Mouse (Mus musculus) lung, postnatal 0 days (tissue): ENCODE measurements around the gene Cilp. TPM values are rescaled to one million over a fixed set of nuclear protein-coding genes. Genes with fewer than 3 reads are reported as not detected.

Source experiments
- ATAC-seq: fragments of 200-750 bp; cut with Nextera tagmentation; 2 replicates; pipeline ENCODE4 v1.8.0; 2017; ENCODE audit warnings: moderate library complexity
- DNase-seq: peaks from one replicate; pipeline ENCODE4 v3.0.0-alpha.2; 2016; ENCODE audit warnings: low spot score
- H3K27ac ChIP-seq: fragments of 300-500 bp; sonication (generic); 2 replicates; pipeline ENCODE4 v1.5.1; 2014; ENCODE audit warnings: antibody characterized with exemption, mild to moderate bottlenecking, low read length, mixed read lengths
- H3K27me3 ChIP-seq: fragments of 300-500 bp; sonication (generic); replicated peaks from 2 replicates; pipeline ENCODE4 v1.6.1; 2014; ENCODE audit warnings: low read length, mixed read lengths; ENCODE audit not compliant: insufficient read depth
- H3K36me3 ChIP-seq: fragments of 300-500 bp; sonication (generic); 2 replicates; pipeline ENCODE4 v1.6.1; 2014; ENCODE audit warnings: low read length, mixed read lengths; ENCODE audit not compliant: insufficient read depth
- H3K4me1 ChIP-seq: fragments of 300-500 bp; sonication (generic); 2 replicates; pipeline ENCODE4 v1.6.1; 2014; ENCODE audit warnings: antibody characterized with exemption, low read depth, low read length, mixed read lengths; ENCODE audit not compliant: insufficient read depth
- H3K4me2 ChIP-seq: fragments of 300-500 bp; sonication (generic); replicated peaks from 2 replicates; pipeline ENCODE4 v1.6.1; 2014; ENCODE audit warnings: low read depth, mild to moderate bottlenecking, low read length, moderate library complexity, mixed read lengths
- H3K4me3 ChIP-seq: fragments of 300-500 bp; sonication (generic); 2 replicates; pipeline ENCODE4 v1.5.1; 2014; ENCODE audit warnings: low read depth, low read length
- H3K9ac ChIP-seq: fragments of 300-500 bp; sonication (generic); replicated peaks from 2 replicates; pipeline ENCODE4 v1.6.1; 2014; ENCODE audit warnings: low read depth, mild to moderate bottlenecking
- H3K9me3 ChIP-seq: fragments of 300-500 bp; sonication (generic); 2 replicates; pipeline ENCODE4 v1.6.1; 2016; ENCODE audit warnings: low read length, mixed read lengths
- CTCF ChIP-seq: IDR thresholded peaks from 2 replicates; pipeline ENCODE4 v1.5.1; 2016; ENCODE audit warnings: antibody characterized with exemption, mild to moderate bottlenecking
- EP300 ChIP-seq: IDR thresholded peaks from 2 replicates; pipeline ENCODE4 v1.6.1; 2016; ENCODE audit warnings: antibody characterized with exemption, mild to moderate bottlenecking, control low read depth
- WGBS: fragments of 180-500 bp; shearing (Covaris S2); extraction: QIAGEN DNeasy Blood & Tissue Kit; methylation state at CpG from one replicate; pipeline ENCODE4 v1.1.7; 2014; 5-methylcytosine and 5-hydroxymethylcytosine counted together
- polyA plus RNA-seq: library from polyadenylated mRNA; unstranded; fragments of >200 nt; fragmentation: Nextera tagmentation; extraction: Ambion mirVana; gene quantifications from 2 replicates; pipeline ENCODE4 v1.2.1, GENCODE M21; 2015

Cilp gene
- polyA plus RNA-seq, 1 experiment from 2014 or later: 0.13 TPM

DNA sequence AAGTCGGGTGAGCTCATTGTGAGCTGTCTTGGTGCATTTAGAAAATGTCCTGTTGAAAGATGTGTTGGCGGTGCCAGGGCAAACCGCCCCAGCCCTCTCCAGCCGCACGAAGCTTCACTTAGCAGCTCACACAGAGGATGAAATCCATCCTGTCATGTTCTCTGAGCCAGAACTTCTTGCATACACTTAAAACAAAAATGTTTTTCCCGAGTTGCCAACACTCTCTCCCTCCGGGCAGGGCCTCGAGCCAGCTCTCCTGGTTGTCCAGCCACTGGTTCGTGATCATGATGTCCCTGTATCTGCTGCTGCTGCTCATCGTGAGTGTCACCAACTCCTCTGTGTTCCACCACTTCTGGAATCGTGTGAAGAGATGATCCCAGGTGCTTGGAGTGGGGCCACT is 27.4 kb upstream of the Cilp start:
- TF ChIP-seq CTCF: no peak
- TF ChIP-seq EP300: no peak
- H3K27ac ChIP-seq: peak overlapping the region; percentile 66

DNA sequence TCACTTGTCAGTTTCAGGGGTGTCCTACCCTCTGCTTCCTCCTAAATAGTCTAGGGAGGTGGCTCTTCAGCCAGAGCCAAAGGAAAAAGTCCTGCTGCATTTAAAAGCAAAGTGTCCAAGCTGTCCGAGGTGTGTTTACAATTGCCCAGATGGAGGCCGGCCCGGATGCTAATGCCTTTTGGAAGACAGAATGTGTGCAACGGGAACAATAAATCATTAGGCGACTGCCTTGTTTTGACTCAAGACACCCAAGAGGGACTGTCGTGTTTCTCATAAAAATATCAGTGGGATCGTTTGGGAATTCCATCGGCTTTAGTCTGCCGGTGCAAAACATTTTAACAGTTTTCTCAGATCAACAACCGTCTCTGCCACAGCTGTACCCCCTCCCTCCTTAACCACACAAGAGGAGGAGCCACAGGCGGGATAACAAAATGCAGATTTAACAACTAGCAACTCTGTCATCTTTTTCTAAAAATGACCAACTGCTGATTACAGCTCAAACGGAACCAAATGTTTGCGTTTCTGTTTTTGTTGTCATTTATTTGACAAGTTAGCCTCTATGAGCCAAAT is 26.7 kb upstream of the Cilp start:
- Histone ChIP-seq H3K9ac (no peak overlapping the region), H3K27me3 (no peaks in the 10 kb centered on the region), H3K27ac (peak overlapping the region; percentile 66), H3K4me3 (no peak overlapping the region; the same call in 1 of the 2 replicates), H3K36me3 (no peaks in the 10 kb centered on the region), H3K4me1 (no peaks in the 10 kb centered on the region; the same call in 1 of the 2 replicates), H3K9me3 (no peaks in the 10 kb centered on the region), H3K4me2 (no peak overlapping the region)
- no peak for TF ChIP-seq CTCF
- TF ChIP-seq EP300: no peak
- peak; percentile 84 for DNase-seq
- ATAC-seq: peak; percentile 76
- WGBS: 37% methylated on average over 13 of the region's 13 CpGs

More for the DNA sequence above, 27.4 kb upstream of the Cilp start:
- ATAC-seq (peak; percentile 53), DNase-seq (peak; percentile 68)
- Histone ChIP-seq H3K9ac (no peak overlapping the region), H3K4me3 (no peak overlapping the region), H3K9me3 (no peaks in the 10 kb centered on the region), H3K4me1 (no peaks in the 10 kb centered on the region), H3K36me3 (no peaks in the 10 kb centered on the region), H3K27me3 (no peaks in the 10 kb centered on the region), H3K4me2 (no peak overlapping the region)
- 51% methylated on average over 11 of the region's 11 CpGs for WGBS

DNA sequence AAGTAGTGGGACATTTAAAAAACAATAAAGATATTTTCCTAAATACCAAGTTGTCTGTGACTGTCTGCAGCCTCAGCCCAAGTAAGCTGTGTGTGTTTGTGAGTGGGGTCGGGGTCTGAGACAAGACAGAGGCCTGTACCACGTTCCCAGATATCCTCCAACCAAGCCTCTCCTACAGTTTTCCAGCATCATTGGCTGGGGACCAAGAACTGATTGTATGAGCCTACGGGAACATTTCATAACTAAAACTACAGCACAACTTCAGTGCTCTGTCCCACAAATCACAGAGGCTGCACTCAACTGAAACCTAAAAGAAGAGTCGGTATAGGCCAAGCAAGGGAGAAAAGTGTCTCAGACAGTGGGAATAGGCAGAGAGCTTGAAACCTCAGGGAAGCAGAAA is 25.8 kb upstream of the Cilp start:
- Histone ChIP-seq H3K9me3 (no peaks in the 10 kb centered on the region), H3K4me1 (no peaks in the 10 kb centered on the region; the same call in 1 of the 2 replicates), H3K4me2 (no peak overlapping the region), H3K27ac (no peak overlapping the region), H3K36me3 (no peaks in the 10 kb centered on the region), H3K9ac (no peak overlapping the region), H3K4me3 (no peak overlapping the region), H3K27me3 (no peaks in the 10 kb centered on the region)
- DNase-seq (peak; percentile 45), ATAC-seq (no peak)
- WGBS: 64% methylated on average over 4 of the region's 4 CpGs
- TF ChIP-seq CTCF (no peak), EP300 (no peak)

DNA sequence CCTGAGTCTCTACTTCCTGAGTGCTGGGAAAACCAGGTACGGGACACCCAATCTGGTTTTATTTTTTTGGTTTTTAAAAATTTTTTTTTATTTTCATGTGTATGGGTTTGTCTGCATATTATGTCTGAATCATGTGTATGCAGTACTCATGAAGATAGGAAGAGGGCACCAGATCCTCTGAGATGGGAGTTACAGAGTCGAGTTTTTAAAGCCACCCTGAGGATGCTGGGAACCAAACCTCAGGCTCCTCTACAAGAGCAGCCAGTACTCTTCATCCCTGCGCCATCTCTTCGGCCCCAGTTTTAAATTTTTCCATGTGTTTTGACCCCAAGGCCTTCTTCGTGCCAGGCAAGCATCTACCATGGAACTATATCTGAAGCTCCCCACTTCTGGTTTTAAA is 25.2 kb upstream of the Cilp start:
- ATAC-seq (no peak), DNase-seq (no peak)
- H3K27me3 ChIP-seq: no peaks in the 10 kb centered on the region
- no peak overlapping the region for H3K9ac ChIP-seq
- H3K4me2 ChIP-seq: no peak overlapping the region
- WGBS: 84% methylated on average over 5 of the region's 5 CpGs
- H3K9me3 ChIP-seq: no peaks in the 10 kb centered on the region
- H3K4me3 ChIP-seq: no peak overlapping the region
- no peaks in the 10 kb centered on the region for H3K36me3 ChIP-seq
- H3K27ac ChIP-seq: no peak overlapping the region
- H3K4me1 ChIP-seq: no peaks in the 10 kb centered on the region; the same call in 1 of the 2 replicates
- TF ChIP-seq CTCF: peak; percentile 15; the same call in 1 of the 2 replicates
- no peak for TF ChIP-seq EP300

DNA sequence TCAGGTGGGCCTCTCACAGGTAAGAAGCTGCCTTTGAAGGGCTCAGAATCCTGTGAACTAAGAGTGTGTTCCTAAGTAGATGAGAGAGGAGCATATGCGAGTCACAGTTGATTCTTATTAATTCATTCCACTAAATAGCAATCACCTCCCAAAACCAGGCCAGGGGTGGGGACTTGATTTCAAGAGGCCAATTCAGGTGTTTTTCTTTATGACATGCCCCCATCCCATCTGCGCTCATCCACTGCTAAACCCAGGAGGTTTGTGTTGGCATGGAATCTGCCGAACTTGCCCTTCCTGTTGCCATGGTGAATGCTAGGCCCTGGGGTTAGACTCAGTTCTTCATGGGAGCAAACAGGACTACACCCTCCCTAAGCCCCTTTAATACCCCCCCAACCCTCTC is 24.4 kb upstream of the Cilp start:
- H3K9me3 ChIP-seq: no peaks in the 10 kb centered on the region
- ATAC-seq (no peak), DNase-seq (no peak)
- no peaks in the 10 kb centered on the region for H3K27me3 ChIP-seq
- no peak overlapping the region for H3K27ac ChIP-seq
- H3K4me2 ChIP-seq: no peak overlapping the region
- H3K36me3 ChIP-seq: no peaks in the 10 kb centered on the region
- no peak for TF ChIP-seq EP300
- H3K4me1 ChIP-seq: no peaks in the 10 kb centered on the region; the same call in 1 of the 2 replicates
- no peak overlapping the region for H3K9ac ChIP-seq
- H3K4me3 ChIP-seq: no peak overlapping the region
- WGBS: 53% methylated on average over 3 of the region's 3 CpGs

DNA sequence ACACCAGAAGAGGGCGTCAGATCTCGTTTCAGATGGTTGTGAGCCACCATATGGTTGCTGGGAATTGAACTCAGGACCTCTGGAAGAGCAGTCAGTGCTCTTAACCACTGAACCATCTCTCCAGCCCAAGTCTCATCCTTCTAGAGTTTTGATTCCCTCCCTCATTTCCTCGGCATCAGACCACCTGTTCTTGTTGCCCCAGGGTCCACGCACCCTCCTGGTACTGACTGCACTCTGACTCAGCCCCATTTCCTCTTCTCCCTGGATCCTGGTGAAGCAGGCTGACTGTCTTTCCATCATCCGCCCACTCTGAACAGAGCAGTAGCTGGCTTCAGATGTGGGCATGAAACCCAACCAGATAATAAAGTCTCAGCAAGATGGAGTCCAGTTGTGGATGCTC is 23.0 kb upstream of the Cilp start:
- 60% methylated on average over 5 of the region's 5 CpGs for WGBS
- TF ChIP-seq EP300: no peak
- no peak for TF ChIP-seq CTCF
- Histone ChIP-seq H3K9me3 (no peaks in the 10 kb centered on the region), H3K27ac (no peak overlapping the region), H3K27me3 (no peaks in the 10 kb centered on the region), H3K36me3 (no peaks in the 10 kb centered on the region), H3K4me3 (no peak overlapping the region), H3K4me2 (no peak overlapping the region), H3K4me1 (no peaks in the 10 kb centered on the region; the same call in 1 of the 2 replicates), H3K9ac (no peak overlapping the region)
- ATAC-seq (no peak), DNase-seq (no peak)

DNA sequence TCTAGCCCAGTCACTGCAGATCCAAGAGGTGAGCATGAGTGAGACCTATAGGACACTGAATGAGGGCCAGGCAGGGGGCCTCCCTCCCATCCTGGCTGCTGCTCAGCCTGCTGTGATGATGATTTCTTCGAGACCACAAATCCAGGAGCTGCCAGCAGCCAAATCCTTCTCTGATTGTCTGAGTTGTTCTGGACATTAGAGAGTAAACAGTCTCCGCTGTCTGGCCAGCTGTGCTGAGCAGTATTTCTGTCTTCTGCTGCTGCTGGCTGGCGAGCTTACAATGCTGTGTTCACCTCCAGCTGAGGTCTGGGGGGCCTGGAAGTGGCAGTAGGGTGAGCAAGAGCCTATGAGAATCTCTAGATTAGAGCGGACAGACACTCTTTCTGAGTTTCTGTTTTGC is 21.7 kb upstream of the Cilp start:
- WGBS: 32% methylated on average over 4 of the region's 4 CpGs
- H3K9ac ChIP-seq: no peak overlapping the region
- no peak overlapping the region for H3K4me3 ChIP-seq
- peak; percentile 20; the same call in 1 of the 2 replicates for ATAC-seq
- no peaks in the 10 kb centered on the region for H3K36me3 ChIP-seq
- no peak overlapping the region for H3K4me2 ChIP-seq
- TF ChIP-seq EP300: no peak
- no peak for TF ChIP-seq CTCF
- no peaks in the 10 kb centered on the region for H3K9me3 ChIP-seq
- DNase-seq: peak; percentile 35
- no peaks in the 10 kb centered on the region; the same call in 1 of the 2 replicates for H3K4me1 ChIP-seq
- H3K27ac ChIP-seq: no peak overlapping the region
- no peaks in the 10 kb centered on the region for H3K27me3 ChIP-seq
